Mouse (Mus musculus): ENCODE results near the gene Pkp4. TPM values are rescaled to one million over a fixed set of nuclear protein-coding genes. Genes with fewer than 3 reads are reported as not detected.

The Pkp4 gene
- polyA plus RNA-seq, 1 experiment from 2014 or later = 30.6 TPM

DNA sequence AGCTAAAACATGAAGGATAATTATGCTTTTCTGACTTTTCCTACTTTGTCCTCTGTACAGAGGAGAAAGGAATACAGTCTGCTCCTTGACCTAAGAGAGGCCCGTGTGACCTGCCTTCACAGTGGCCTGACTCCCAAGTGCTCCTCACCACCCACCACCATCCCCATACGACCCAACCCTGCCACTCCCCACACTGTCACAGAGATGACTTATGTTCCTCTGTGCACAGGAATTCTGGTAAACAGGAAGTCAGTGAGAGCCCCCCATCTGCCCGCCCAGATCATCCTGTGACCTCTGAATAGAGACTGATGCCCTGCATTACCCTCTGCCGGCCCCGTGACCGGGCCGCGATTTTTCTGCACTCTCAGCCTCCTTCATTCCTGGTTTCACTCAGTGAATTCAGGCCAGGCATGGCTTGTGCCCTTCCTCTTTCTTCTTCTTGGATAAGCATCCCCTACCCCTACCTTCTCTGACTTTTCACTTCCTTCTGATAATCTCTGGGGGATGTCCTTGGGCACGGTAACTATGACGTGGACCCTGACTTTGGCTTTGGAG, 79.3 kb downstream of the Pkp4 start:
- 85% methylated on average over 10 of the region's 10 CpGs for WGBS
- Histone ChIP-seq H3K9me3 (replicated peaks) (0 out of 2 replicates have a peak, but pooled peaks cover 5% of the 10 kb centered on the region), H3K36me3 (peaks cover 25% of the 10 kb centered on the region), H3K9ac (no peak overlapping the region), H3K27ac (ENCODE audit: poor library complexity, severe bottlenecking) (no peak overlapping the region), H3K4me3 (no peak overlapping the region), H3K4me1 (replicated peaks) (peaks cover 15% of the 10 kb centered on the region; the same call in 1 of the 2 replicates), H3K4me2 (no peak overlapping the region), H3K27me3 (replicated peaks) (no peaks in the 10 kb centered on the region)
- no peak for ATAC-seq (ENCODE audit: insufficient number of reproducible peaks, low FRiP score)

DNA sequence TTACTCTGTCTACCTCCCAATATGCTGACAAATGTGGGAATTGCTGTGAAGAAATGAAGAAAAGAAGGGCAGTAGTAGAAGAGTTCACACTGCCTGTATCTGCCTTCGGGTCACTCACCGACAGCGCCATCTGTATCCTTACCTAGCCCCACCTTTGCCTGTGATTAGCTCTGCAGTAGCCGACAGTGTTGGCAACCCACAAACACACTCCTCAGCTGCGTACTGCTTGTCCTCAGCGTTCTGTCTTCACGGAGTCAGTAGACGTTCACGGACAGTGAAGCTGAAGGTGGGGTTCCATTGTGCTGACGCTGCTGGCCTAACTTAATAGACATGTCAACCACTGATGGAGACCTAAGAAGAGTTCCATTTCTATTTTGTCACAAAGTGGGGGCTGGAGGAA, 81.5 kb downstream of the Pkp4 start:
- 86% methylated on average over 10 of the region's 10 CpGs for WGBS
- H3K9me3 ChIP-seq (replicated peaks) = 0 out of 2 replicates have a peak, but pooled peaks cover 5% of the 10 kb centered on the region
- peaks cover 28% of the 10 kb centered on the region for H3K36me3 ChIP-seq
- no peak overlapping the region for H3K9ac ChIP-seq
- H3K4me2 ChIP-seq = no peak overlapping the region
- H3K4me1 ChIP-seq (replicated peaks) = peaks cover 10% of the 10 kb centered on the region; the same call in 1 of the 2 replicates
- no peak overlapping the region for H3K27ac ChIP-seq (ENCODE audit: poor library complexity, severe bottlenecking)
- no peak overlapping the region for H3K4me3 ChIP-seq
- no peaks in the 10 kb centered on the region for H3K27me3 ChIP-seq (replicated peaks)
- no peak for ATAC-seq (ENCODE audit: insufficient number of reproducible peaks, low FRiP score)

DNA sequence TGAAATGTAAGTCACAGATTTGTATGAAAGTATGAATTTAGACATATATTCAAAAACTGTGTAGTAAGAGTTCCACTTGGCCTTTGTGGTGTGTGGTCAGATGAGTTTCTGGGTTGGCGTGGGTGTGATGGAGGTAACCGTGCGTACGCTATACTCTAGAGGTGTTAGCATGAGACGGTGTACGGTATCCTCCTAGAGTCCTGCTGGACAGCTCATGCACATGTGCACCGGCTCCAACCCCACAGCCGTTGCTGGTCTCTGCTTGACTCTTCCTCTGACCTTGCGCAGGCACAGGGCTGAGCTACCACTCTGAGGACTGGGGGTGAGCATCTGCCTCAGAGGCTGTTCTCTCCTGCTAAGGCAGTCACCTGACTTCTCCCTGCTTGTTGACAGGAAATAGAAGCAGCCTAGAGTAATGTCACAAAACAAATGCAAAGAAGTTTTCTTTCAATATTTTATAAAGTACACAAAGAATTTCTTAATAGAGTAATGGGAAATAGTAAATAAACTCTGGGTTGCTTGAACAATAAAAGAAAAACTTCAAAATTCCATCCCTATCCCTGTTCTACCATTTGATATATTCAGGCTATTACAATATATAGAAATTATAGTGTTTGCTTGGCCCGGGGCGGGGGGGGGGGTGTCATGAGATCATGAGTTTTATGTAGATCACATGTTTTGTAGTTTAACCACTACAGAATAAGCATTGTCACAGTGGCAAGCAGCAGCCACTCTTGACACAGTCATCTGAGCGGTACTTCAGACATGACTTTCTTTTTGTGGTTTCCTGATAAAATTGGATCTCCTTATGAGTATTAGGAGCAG, 83.8 kb downstream of the Pkp4 start:
- no peak for ATAC-seq (ENCODE audit: insufficient number of reproducible peaks, low FRiP score)
- Histone ChIP-seq H3K4me2 (no peak overlapping the region), H3K9ac (no peak overlapping the region), H3K27ac (ENCODE audit: poor library complexity, severe bottlenecking) (no peak overlapping the region), H3K4me1 (replicated peaks) (0 out of 2 replicates have a peak, but pooled peaks cover 9% of the 10 kb centered on the region), H3K36me3 (peaks cover 16% of the 10 kb centered on the region; the same call in 1 of the 2 replicates), H3K9me3 (replicated peaks) (no peaks in the 10 kb centered on the region), H3K27me3 (replicated peaks) (no peaks in the 10 kb centered on the region), H3K4me3 (no peak overlapping the region)
- 87% methylated on average over 12 of the region's 12 CpGs for WGBS

DNA sequence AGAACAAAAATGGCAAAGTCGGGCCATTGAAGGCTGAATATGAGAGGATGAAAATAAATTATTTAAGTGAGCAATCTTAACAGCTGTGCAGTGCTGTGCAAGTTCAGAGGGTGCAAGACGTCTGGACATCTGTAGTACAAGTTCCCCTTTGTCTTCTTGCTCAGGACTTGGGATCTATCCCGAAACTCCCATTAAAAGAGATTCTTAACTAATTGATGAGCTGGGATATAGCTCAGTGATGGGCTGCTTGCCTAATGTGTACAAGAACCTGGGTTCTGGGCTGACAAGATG, 84.4 kb downstream of the Pkp4 start:
- H3K4me3 ChIP-seq = no peak overlapping the region
- no peak overlapping the region for H3K4me2 ChIP-seq
- H3K9me3 ChIP-seq (replicated peaks) = no peaks in the 10 kb centered on the region
- WGBS = 88% methylated on average over 3 of the region's 3 CpGs
- no peak for ATAC-seq (ENCODE audit: insufficient number of reproducible peaks, low FRiP score)
- 0 out of 2 replicates have a peak, but pooled peaks cover 5% of the 10 kb centered on the region for H3K4me1 ChIP-seq (replicated peaks)
- H3K36me3 ChIP-seq = peaks cover 13% of the 10 kb centered on the region; the same call in 1 of the 2 replicates
- H3K27ac ChIP-seq (ENCODE audit: poor library complexity, severe bottlenecking) = no peak overlapping the region
- H3K27me3 ChIP-seq (replicated peaks) = no peaks in the 10 kb centered on the region
- H3K9ac ChIP-seq = no peak overlapping the region

DNA sequence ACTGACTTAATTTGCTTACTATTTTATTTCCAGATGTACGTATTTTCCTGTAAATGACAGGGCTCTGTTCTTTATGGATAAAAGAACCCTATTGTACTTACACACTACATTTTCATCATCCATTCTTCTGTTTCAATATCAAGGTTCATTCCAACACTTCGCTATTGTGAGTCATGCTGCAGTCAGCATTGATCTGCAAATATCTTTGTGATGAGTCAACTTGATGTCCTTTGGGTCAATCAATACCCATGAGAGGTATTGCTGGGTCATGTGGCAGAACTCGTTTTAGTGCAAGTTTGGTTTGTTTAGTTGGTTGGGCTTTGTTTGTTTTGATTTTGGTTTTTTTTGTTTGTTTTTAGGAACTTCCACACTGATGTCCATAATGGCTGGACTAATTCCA, 88.2 kb downstream of the Pkp4 start:
- no peaks in the 10 kb centered on the region for H3K27me3 ChIP-seq (replicated peaks)
- no peak overlapping the region for H3K27ac ChIP-seq (ENCODE audit: poor library complexity, severe bottlenecking)
- no peak overlapping the region for H3K9ac ChIP-seq
- no peaks in the 10 kb centered on the region for H3K9me3 ChIP-seq (replicated peaks)
- H3K36me3 ChIP-seq = 0 out of 2 replicates have a peak, but pooled peaks cover 4% of the 10 kb centered on the region
- ATAC-seq (ENCODE audit: insufficient number of reproducible peaks, low FRiP score) = no peak
- WGBS = 83% methylated on average over 3 of the region's 3 CpGs
- H3K4me2 ChIP-seq = no peak overlapping the region
- 0 out of 2 replicates have a peak, but pooled peaks cover 6% of the 10 kb centered on the region for H3K4me1 ChIP-seq (replicated peaks)
- H3K4me3 ChIP-seq = no peak overlapping the region

DNA sequence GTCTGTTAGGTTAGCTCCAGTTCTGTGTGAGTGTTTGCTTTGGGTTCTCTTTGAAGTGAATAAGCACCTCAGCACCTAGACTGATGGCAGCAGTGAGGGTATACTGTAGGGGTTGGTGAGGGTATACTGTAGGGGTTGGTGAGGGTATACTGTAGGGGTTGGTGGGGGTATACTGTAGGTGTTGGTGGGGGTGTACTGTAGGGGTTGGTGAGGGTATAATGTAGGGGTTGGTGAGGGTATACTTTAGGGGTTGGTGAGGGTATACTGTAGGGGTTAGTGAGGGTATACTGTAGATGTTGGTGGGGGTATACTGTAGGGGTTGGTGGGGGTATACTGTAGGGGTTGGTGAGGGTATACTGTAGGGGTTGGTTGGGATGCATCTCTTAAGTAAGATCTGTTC, 92.2 kb downstream of the Pkp4 start:
- no peaks in the 10 kb centered on the region for H3K9me3 ChIP-seq (replicated peaks)
- no peak overlapping the region for H3K9ac ChIP-seq
- no peak overlapping the region for H3K4me3 ChIP-seq
- no peak overlapping the region for H3K27ac ChIP-seq (ENCODE audit: poor library complexity, severe bottlenecking)
- no peaks in the 10 kb centered on the region for H3K27me3 ChIP-seq (replicated peaks)
- no peak overlapping the region for H3K4me2 ChIP-seq
- H3K4me1 ChIP-seq (replicated peaks) = 0 out of 2 replicates have a peak, but pooled peaks cover 6% of the 10 kb centered on the region
- no peak for ATAC-seq (ENCODE audit: insufficient number of reproducible peaks, low FRiP score)
- no peaks in the 10 kb centered on the region for H3K36me3 ChIP-seq

DNA sequence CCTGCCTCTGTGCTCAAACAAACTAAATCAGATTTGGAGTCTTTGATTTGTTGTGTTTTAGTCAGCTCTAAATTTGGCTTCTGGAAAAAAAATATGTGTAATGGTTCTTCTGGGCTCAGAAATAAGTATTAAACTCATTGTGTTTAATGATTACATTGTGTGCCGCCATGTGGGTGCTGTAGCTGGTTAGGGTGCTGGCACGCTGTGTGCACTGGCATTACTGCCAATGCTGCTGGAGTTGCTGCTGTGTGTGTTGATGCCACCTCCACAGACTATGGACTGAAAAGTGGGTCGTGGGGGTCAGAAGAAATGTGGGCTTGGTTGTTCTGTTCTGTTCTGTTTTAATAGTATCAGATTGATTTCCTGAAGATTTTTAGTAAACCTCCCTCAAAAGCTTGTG, 92.8 kb downstream of the Pkp4 start:
- Histone ChIP-seq H3K27me3 (replicated peaks) (no peaks in the 10 kb centered on the region), H3K4me2 (no peak overlapping the region), H3K4me3 (no peak overlapping the region), H3K9ac (no peak overlapping the region), H3K9me3 (replicated peaks) (no peaks in the 10 kb centered on the region), H3K36me3 (no peaks in the 10 kb centered on the region), H3K27ac (ENCODE audit: poor library complexity, severe bottlenecking) (no peak overlapping the region), H3K4me1 (replicated peaks) (0 out of 2 replicates have a peak, but pooled peaks cover 7% of the 10 kb centered on the region)
- 93% methylated on average over 3 of the region's 3 CpGs for WGBS
- ATAC-seq (ENCODE audit: insufficient number of reproducible peaks, low FRiP score) = no peak

DNA sequence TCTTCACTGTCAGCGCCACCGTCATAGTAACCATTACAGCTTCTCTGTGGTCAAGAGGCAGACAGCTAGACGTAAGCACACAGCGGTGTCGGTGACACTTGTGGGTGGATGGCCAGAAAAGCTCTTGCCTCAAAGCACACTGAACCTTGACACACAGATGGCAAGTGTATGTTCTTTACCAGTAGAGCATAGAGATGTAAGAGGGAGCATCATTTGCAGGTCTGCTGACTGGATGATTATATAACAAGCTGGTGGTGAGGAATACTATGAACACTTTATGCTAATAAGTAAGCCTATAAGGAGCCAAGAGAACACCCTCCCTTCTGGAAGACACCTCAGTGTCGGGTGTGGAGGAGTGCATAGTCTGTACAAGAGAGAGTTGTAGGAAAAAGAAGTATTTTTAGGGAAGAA, 98.2 kb downstream of the Pkp4 start:
- Histone ChIP-seq H3K4me1 (replicated peaks) (0 out of 2 replicates have a peak, but pooled peaks cover 13% of the 10 kb centered on the region), H3K4me3 (no peak overlapping the region), H3K27ac (ENCODE audit: poor library complexity, severe bottlenecking) (no peak overlapping the region), H3K4me2 (no peak overlapping the region), H3K9ac (no peak overlapping the region), H3K27me3 (replicated peaks) (no peaks in the 10 kb centered on the region), H3K36me3 (no peaks in the 10 kb centered on the region), H3K9me3 (replicated peaks) (no peaks in the 10 kb centered on the region)
- ATAC-seq (ENCODE audit: insufficient number of reproducible peaks, low FRiP score) = no peak
- WGBS = 68% methylated on average over 6 of the region's 6 CpGs

DNA sequence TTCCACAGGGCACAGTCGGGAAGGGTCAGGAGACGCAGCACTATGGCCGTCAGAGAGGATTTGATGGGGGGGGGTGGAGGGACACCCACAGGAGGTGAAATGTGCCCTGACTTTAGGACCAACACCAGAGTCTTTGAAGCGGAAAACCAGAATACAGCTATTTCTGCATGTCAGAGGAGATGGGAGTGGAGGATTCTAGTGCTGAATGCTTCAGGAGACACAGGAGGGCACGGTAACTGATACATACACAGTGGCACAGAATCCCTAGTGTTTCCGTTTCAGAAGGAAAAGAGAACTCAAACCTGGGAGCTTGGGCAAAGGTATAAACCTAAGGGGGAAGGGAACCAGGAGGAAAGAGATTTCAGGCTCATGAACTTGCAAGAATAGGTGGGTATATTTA, 98.7 kb downstream of the Pkp4 start:
- H3K27me3 ChIP-seq (replicated peaks) = no peaks in the 10 kb centered on the region
- no peak overlapping the region for H3K27ac ChIP-seq (ENCODE audit: poor library complexity, severe bottlenecking)
- no peaks in the 10 kb centered on the region for H3K9me3 ChIP-seq (replicated peaks)
- no peak for ATAC-seq (ENCODE audit: insufficient number of reproducible peaks, low FRiP score)
- H3K4me3 ChIP-seq = no peak overlapping the region
- H3K4me1 ChIP-seq (replicated peaks) = peaks cover 17% of the 10 kb centered on the region; the same call in 1 of the 2 replicates
- no peak overlapping the region for H3K9ac ChIP-seq
- no peaks in the 10 kb centered on the region for H3K36me3 ChIP-seq
- 88% methylated on average over 6 of the region's 6 CpGs for WGBS
- H3K4me2 ChIP-seq = no peak overlapping the region

DNA sequence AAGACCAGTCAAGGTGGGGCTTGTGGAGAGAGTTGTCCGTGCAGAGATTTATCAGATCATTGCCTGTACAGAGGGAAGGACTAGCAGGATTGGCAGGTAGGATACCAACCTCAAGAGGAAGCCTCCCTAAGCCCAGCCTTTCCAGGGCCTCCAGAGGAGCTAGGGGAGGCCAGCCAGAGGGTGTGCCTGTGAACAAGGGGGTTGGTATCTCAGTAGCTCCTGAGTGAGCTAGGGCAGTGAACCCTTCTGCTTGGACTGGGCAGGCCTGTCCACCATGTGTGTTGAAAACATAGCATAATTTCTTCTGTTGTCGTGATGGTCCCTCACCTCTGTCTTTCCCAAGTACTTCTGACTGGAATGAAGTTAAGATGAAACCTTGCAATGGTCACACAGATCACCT, 100.6 kb downstream of the Pkp4 start:
- Histone ChIP-seq H3K36me3 (peaks cover under 1% of the 10 kb centered on the region; the same call in 1 of the 2 replicates), H3K4me2 (no peak overlapping the region), H3K9ac (no peak overlapping the region), H3K27ac (ENCODE audit: poor library complexity, severe bottlenecking) (no peak overlapping the region), H3K9me3 (replicated peaks) (no peaks in the 10 kb centered on the region), H3K27me3 (replicated peaks) (no peaks in the 10 kb centered on the region), H3K4me3 (no peak overlapping the region), H3K4me1 (replicated peaks) (peaks cover 26% of the 10 kb centered on the region)
- WGBS = 80% methylated on average over 2 of the region's 2 CpGs
- no peak for ATAC-seq (ENCODE audit: insufficient number of reproducible peaks, low FRiP score)

DNA sequence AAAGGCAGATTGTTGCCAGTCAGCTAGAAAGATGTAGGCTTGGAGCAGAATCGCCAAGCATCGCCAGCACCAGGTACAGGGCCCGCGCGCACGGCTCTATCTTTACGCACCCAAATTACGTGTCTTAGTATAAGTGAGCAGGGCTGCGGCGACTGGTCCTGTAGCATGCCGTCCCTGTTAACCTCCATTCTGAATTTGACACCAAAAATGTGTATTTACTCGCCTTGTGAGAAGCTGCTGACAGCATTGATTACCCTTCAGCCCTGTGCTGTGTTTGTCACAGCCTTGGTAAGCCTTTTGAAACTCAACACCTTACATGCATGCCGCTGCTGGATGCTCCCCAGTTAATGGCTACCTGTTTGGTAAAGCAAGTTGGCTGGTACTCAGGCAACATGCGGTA, 105.8 kb downstream of the Pkp4 start:
- Histone ChIP-seq H3K9me3 (replicated peaks) (no peaks in the 10 kb centered on the region), H3K27ac (ENCODE audit: poor library complexity, severe bottlenecking) (peak overlapping the region; percentile 51; the same call in 1 of the 2 replicates), H3K4me1 (replicated peaks) (peaks cover 36% of the 10 kb centered on the region), H3K4me2 (peak overlapping the region; percentile 34), H3K36me3 (peaks cover 7% of the 10 kb centered on the region; the same call in 1 of the 2 replicates), H3K4me3 (no peak overlapping the region), H3K27me3 (replicated peaks) (no peaks in the 10 kb centered on the region), H3K9ac (no peak overlapping the region)
- WGBS = 55% methylated on average over 14 of the region's 14 CpGs
- ATAC-seq (ENCODE audit: insufficient number of reproducible peaks, low FRiP score) = no peak
